ENCODE assay signal across 10 mouse cellular contexts in genomic region chr12:71104275-71104674, GRCm38 (mm10). TPM values are rescaled to one million over a fixed set of nuclear protein-coding genes. Genes with fewer than 3 reads are reported as not detected.
"Had no signal": no experiment of that assay in that cellular context is flagged by ENCODE, and none has a peak within 500 bp of the region (broad histone marks: within the 10 kb centered on the region; RNA-seq: fewer than 3 reads in every experiment).

No protein-coding gene starts in this region.

RNA-seq across cellular contexts. Expression of gene Tomm20l, which starts 7.0 kb away (rescaled TPM):
- total RNA-seq: neutrophil, adult 5-6 weeks had no signal
- polyA plus RNA-seq: neural tube, embryonic 13.5 days; neural tube, embryonic 14.5 days; small intestine, adult 2 months; spleen, adult 2 months; stomach, embryonic 14.5 days; stomach, embryonic 16.5 days; stomach, postnatal 0 days; thymus, adult 2 months; urinary bladder, adult 2 months had no signal
